Mouse (Mus musculus) stomach, embryonic 14.5 days (tissue): ENCODE data around the gene Uba2. TPM values are rescaled to one million over a fixed set of nuclear protein-coding genes. Genes with fewer than 3 reads are reported as not detected.
"Not testable (repeated sequence)": the region's sequence is repeated elsewhere in the genome, so short reads cannot be mapped to it uniquely, and the experiment has no call there.

ENCODE experiments used
- ATAC-seq: fragments of 200-750 bp; cut with Nextera tagmentation; 2 replicates; pipeline ENCODE4 v1.8.0; 2017; ENCODE audit warnings: low read depth, moderate TSS enrichment; ENCODE audit not compliant: insufficient number of reproducible peaks, insufficient read depth, low FRiP score
- H3K27ac ChIP-seq: fragments of 300-500 bp; sonication (generic); 2 replicates; pipeline ENCODE4 v1.5.1; 2014; ENCODE audit warnings: mild to moderate bottlenecking, low read length, moderate library complexity, mixed read lengths
- H3K27me3 ChIP-seq: fragments of 300-500 bp; sonication (generic); 2 replicates; pipeline ENCODE4 v1.6.1; 2014; ENCODE audit warnings: low read length, control low read depth, mixed read lengths; ENCODE audit not compliant: control insufficient read depth, insufficient read depth
- H3K36me3 ChIP-seq: fragments of 300-500 bp; sonication (generic); 2 replicates; pipeline ENCODE4 v1.6.1; 2014; ENCODE audit warnings: mild to moderate bottlenecking, control low read depth, low read length, moderate library complexity, mixed read lengths; ENCODE audit not compliant: control insufficient read depth, insufficient read depth
- H3K4me1 ChIP-seq: fragments of 300-500 bp; sonication (generic); 2 replicates; pipeline ENCODE4 v1.6.1; 2014; ENCODE audit warnings: low read length, control low read depth, mixed read lengths; ENCODE audit not compliant: control insufficient read depth, insufficient read depth
- H3K4me2 ChIP-seq: fragments of 300-500 bp; sonication (generic); replicated peaks from 2 replicates; pipeline ENCODE4 v1.6.1; 2014; ENCODE audit warnings: low read depth, low read length, control low read depth
- H3K4me3 ChIP-seq: fragments of 300-500 bp; sonication (generic); 2 replicates; pipeline ENCODE4 v1.5.1; 2014; ENCODE audit warnings: low read depth, low read length, control low read depth
- H3K9ac ChIP-seq: fragments of 300-500 bp; sonication (generic); replicated peaks from 2 replicates; pipeline ENCODE4 v1.6.1; 2014; ENCODE audit warnings: low read depth, mild to moderate bottlenecking, control low read depth, low read length, moderate library complexity, mixed read lengths
- H3K9me3 ChIP-seq: fragments of 300-500 bp; sonication (generic); 2 replicates; pipeline ENCODE4 v1.6.1; 2016; ENCODE audit warnings: low read depth, low read length, control low read depth; ENCODE audit not compliant: control insufficient read depth
- WGBS: fragments of 180-500 bp; shearing (Covaris S2); extraction: QIAGEN DNeasy Blood & Tissue Kit; methylation state at CpG from one replicate; pipeline ENCODE4 v1.1.7; 2014; 5-methylcytosine and 5-hydroxymethylcytosine counted together
- polyA plus RNA-seq: library from polyadenylated mRNA; unstranded; fragments of >200 nt; fragmentation: Nextera tagmentation; extraction: Ambion mirVana; gene quantifications from 2 replicates; pipeline ENCODE4 v1.2.1, GENCODE M21; 2014

Gene Uba2
- polyA plus RNA-seq, 1 experiment from 2014 or later: 196 TPM

- Histone ChIP-seq H3K36me3 (no peaks in the 10 kb centered on the region), H3K4me3 (peak overlapping the region; percentile 77; the same call in 1 of the 2 replicates), H3K9me3 (no peaks in the 10 kb centered on the region), H3K27me3 (no peaks in the 10 kb centered on the region), H3K27ac (no peak overlapping the region), H3K4me1 (peaks cover 19% of the 10 kb centered on the region), H3K9ac (no peak overlapping the region), H3K4me2 (peak overlapping the region; percentile 52)
- no peak for ATAC-seq
- 59% methylated on average over 3 of the region's 3 CpGs for WGBS
These were observed 38.3 kb downstream of the Uba2 start for GRCm38 (mm10) chr7:34131118-34131517.

DNA sequence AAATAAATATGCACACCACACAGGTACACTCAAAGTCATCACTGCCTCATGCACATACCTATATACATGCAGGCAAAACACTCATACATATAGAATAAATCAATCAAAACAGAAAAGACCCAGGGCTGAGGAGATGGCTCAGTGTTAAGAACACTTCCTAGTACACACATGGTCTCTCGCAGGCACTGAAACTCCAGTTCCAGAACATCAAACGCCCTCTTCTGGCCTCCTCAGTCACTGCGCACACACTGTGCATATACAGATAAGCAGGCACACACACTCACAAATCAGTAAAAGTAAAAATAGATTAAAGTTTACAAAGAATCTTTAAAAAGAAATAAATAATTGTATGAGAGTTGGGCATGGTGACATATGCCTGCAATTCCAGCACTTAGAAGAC, 43.1 kb downstream of the Uba2 start:
- H3K4me2 ChIP-seq: no peak overlapping the region
- H3K4me3 ChIP-seq: no peak overlapping the region
- no peaks in the 10 kb centered on the region for H3K27me3 ChIP-seq
- H3K4me1 ChIP-seq: peaks cover 10% of the 10 kb centered on the region
- H3K9ac ChIP-seq: no peak overlapping the region
- WGBS: 79% methylated on average over 3 of the region's 3 CpGs
- no peaks in the 10 kb centered on the region for H3K9me3 ChIP-seq
- H3K36me3 ChIP-seq: no peaks in the 10 kb centered on the region; the same call in 1 of the 2 replicates
- H3K27ac ChIP-seq: no peak overlapping the region
- no peak for ATAC-seq

- Histone ChIP-seq H3K27me3 (no peaks in the 10 kb centered on the region), H3K4me1 (0 out of 2 replicates have a peak, but pooled peaks cover under 1% of the 10 kb centered on the region), H3K9ac (no peak overlapping the region), H3K27ac (no peak overlapping the region), H3K9me3 (no peaks in the 10 kb centered on the region), H3K4me3 (no peak overlapping the region), H3K36me3 (no peaks in the 10 kb centered on the region; the same call in 1 of the 2 replicates), H3K4me2 (no peak overlapping the region)
- no peak for ATAC-seq
- WGBS: 90% methylated on average over 9 of the region's 9 CpGs
These were observed 44.1 kb downstream of the Uba2 start for GRCm38 (mm10) chr7:34125346-34125745.

GRCm38 (mm10) chr7:34122987-34123720, 46.2 kb downstream of the Uba2 start:
- Histone ChIP-seq H3K9ac (no peak overlapping the region), H3K4me3 (no peak overlapping the region), H3K27ac (no peak overlapping the region), H3K4me1 (no peaks in the 10 kb centered on the region), H3K9me3 (no peaks in the 10 kb centered on the region), H3K27me3 (no peaks in the 10 kb centered on the region), H3K36me3 (peaks cover 6% of the 10 kb centered on the region), H3K4me2 (no peak overlapping the region)
- WGBS: 87% methylated on average over 6 of the region's 6 CpGs
- no peak for ATAC-seq

GRCm38 (mm10) chr7:34120636-34121035, 48.8 kb downstream of the Uba2 start:
- WGBS: 6% methylated on average over 1 of the region's 1 CpGs
- H3K36me3 ChIP-seq: peaks cover 18% of the 10 kb centered on the region
- H3K4me3 ChIP-seq, H3K9ac ChIP-seq, H3K4me1 ChIP-seq, H3K4me2 ChIP-seq, H3K9me3 ChIP-seq, ATAC-seq, H3K27ac ChIP-seq, H3K27me3 ChIP-seq: not testable (repeated sequence)

DNA sequence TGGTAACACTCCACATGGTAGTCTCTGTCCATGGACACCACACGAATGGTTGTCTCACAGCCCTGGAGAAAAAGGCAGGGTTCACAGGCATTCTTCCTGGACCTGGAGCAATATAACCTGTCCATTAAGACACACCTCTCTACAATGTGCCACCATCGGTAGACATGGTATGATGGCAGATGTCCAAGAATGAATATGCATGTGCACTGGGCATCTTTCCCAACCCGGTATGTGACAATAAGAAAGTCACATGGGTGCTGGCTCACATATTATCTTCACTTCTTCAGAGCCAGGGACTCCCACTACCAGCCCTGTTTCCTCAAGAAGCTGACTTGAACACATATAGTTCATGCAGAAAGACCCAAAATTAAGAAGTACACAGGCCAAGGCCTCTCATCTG, 52.8 kb downstream of the Uba2 start:
- Histone ChIP-seq H3K36me3 (peaks cover 40% of the 10 kb centered on the region), H3K9me3 (no peaks in the 10 kb centered on the region)
- no peak for ATAC-seq

GRCm38 (mm10) chr7:34109190-34109589, 60.2 kb downstream of the Uba2 start:
- 78% methylated on average over 5 of the region's 5 CpGs for WGBS
- ATAC-seq: no peak
- H3K27ac ChIP-seq: no peak overlapping the region
- peaks cover 20% of the 10 kb centered on the region; the same call in 1 of the 2 replicates for H3K36me3 ChIP-seq
- no peak overlapping the region for H3K4me3 ChIP-seq
- no peaks in the 10 kb centered on the region for H3K27me3 ChIP-seq
- no peaks in the 10 kb centered on the region for H3K9me3 ChIP-seq
- H3K9ac ChIP-seq: no peak overlapping the region
- no peak overlapping the region for H3K4me2 ChIP-seq
- H3K4me1 ChIP-seq: no peaks in the 10 kb centered on the region

More for the DNA sequence above, 52.8 kb downstream of the Uba2 start:
- Histone ChIP-seq H3K9ac (no peak overlapping the region), H3K4me3 (no peak overlapping the region), H3K27ac (no peak overlapping the region), H3K27me3 (no peaks in the 10 kb centered on the region), H3K4me2 (no peak overlapping the region), H3K4me1 (no peaks in the 10 kb centered on the region)
- WGBS: 92% methylated on average over 3 of the region's 3 CpGs

- Histone ChIP-seq H3K4me2 (no peak overlapping the region), H3K9me3 (0 out of 2 replicates have a peak, but pooled peaks cover 3% of the 10 kb centered on the region), H3K27ac (no peak overlapping the region), H3K36me3 (no peaks in the 10 kb centered on the region), H3K27me3 (no peaks in the 10 kb centered on the region), H3K4me3 (no peak overlapping the region), H3K9ac (no peak overlapping the region), H3K4me1 (no peaks in the 10 kb centered on the region)
- no peak for ATAC-seq
These were observed 68.1 kb downstream of the Uba2 start for GRCm38 (mm10) chr7:34101276-34101675.

- H3K4me3 ChIP-seq: no peak overlapping the region
- H3K36me3 ChIP-seq: no peaks in the 10 kb centered on the region
- no peak overlapping the region for H3K4me2 ChIP-seq
- 83% methylated on average over 2 of the region's 2 CpGs for WGBS
- ATAC-seq: no peak
- H3K4me1 ChIP-seq: no peaks in the 10 kb centered on the region
- H3K27ac ChIP-seq: no peak overlapping the region
- H3K27me3 ChIP-seq: no peaks in the 10 kb centered on the region
- 0 out of 2 replicates have a peak, but pooled peaks cover 6% of the 10 kb centered on the region for H3K9me3 ChIP-seq
- no peak overlapping the region for H3K9ac ChIP-seq
These were observed 69.4 kb downstream of the Uba2 start for GRCm38 (mm10) chr7:34100002-34100401.
